Mouse (Mus musculus) lung, adult 2 months (tissue): ENCODE measurements around the gene Smim10l1.

Source experiments
- CTCF ChIP-seq: fragments of 200-500 bp; IDR thresholded peaks from 2 replicates; pipeline ENCODE4 v1.5.1; 2011; ENCODE audit warnings: mild to moderate bottlenecking, low read length, control low read depth; ENCODE audit not compliant: insufficient read depth
- POLR2A ChIP-seq: fragments of 200-500 bp; IDR thresholded peaks from 2 replicates; pipeline ENCODE4 v1.6.1; 2011; ENCODE audit warnings: low read depth, mild to moderate bottlenecking, control low read depth, low read length, borderline replicate concordance; ENCODE audit errors: extremely low read depth

DNA sequence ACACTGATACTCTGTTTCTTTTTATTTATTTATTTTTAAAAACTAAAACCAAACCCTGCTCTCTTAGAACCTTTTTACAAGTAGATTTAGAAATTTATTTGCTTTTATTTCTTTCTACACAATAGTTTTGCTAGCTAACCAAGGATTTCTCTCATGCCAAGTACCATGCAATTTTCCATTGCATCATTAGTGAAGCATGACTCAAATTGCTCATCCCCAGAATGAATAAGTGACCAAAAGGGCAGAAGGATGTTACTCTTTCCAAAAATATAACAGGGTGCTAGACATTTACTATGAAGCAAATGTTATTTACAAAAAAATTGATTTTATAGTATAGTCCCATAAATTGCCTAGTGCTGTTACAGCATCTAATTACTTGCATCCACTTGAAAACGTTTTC lies 2.3 kb upstream of the Smim10l1 start:
- TF ChIP-seq POLR2A (no peak), CTCF (no peak)
